Mouse (Mus musculus): ENCODE measurements around the gene Prr12. TPM values are rescaled to one million over a fixed set of nuclear protein-coding genes. Genes with fewer than 3 reads are reported as not detected.
"Not testable (repeated sequence)": the region's sequence is repeated elsewhere in the genome, so short reads cannot be mapped to it uniquely, and the experiment has no call there.

Prr12 gene
- polyA plus RNA-seq (2015; fragmentation: Nextera tagmentation; extraction: Ambion mirVana) = 14.6 and 15.3 TPM in 2 replicates

DNA sequence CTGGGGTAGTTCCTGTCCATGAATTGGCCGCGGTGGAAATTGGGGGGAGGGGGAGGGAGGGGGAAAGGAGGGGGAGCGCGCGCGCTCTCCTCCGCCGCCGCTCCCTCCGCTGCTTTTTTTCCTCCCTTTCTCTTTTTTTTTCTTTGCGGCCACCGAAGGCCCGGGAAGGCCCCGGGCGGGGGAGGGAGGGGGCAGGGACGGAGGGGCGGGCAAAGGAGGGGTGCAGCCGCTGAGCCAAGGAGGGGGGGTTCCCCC is at the start of gene Prr12:
Gene Prr12 (minus strand): TSS at position 20 of the 255 bp plus-strand sequence.
- 0% methylated on average over 8 of the region's 18 CpGs for WGBS
- peak within 1 kb of the TSS; percentile 82 for H3K4me2 ChIP-seq
- H3K9me3 ChIP-seq = no peaks in the 10 kb centered on the region
- peak within 1 kb of the TSS; percentile 88 for H3K9ac ChIP-seq
- H3K36me3 ChIP-seq = peaks cover 24% of the 10 kb centered on the region
- H3K4me1 ChIP-seq (replicated peaks) = peaks cover 26% of the 10 kb centered on the region
- H3K4me3 ChIP-seq = peak within 1 kb of the TSS; percentile 93
- H3K27me3 ChIP-seq = no peaks in the 10 kb centered on the region
- no peak for ATAC-seq (ENCODE audit: low FRiP score, low read depth)
- peak within 1 kb of the TSS; percentile 97 for H3K27ac ChIP-seq (replicated peaks)

GRCm38 (mm10) chr7:45102441-45102840 is 49.8 kb upstream of the Prr12 start:
- no peaks in the 10 kb centered on the region for H3K27me3 ChIP-seq
- no peak overlapping the region for H3K9ac ChIP-seq
- H3K4me2 ChIP-seq = peak overlapping the region; percentile 26; the same call in 1 of the 2 replicates
- H3K4me1 ChIP-seq (replicated peaks) = no peaks in the 10 kb centered on the region
- H3K36me3 ChIP-seq = no peaks in the 10 kb centered on the region
- H3K27ac ChIP-seq (replicated peaks) = no peak overlapping the region
- ATAC-seq (ENCODE audit: low FRiP score, low read depth) = no peak
- H3K9me3 ChIP-seq = no peaks in the 10 kb centered on the region
- WGBS = 84% methylated on average over 11 of the region's 11 CpGs
- H3K4me3 ChIP-seq = no peak overlapping the region

DNA sequence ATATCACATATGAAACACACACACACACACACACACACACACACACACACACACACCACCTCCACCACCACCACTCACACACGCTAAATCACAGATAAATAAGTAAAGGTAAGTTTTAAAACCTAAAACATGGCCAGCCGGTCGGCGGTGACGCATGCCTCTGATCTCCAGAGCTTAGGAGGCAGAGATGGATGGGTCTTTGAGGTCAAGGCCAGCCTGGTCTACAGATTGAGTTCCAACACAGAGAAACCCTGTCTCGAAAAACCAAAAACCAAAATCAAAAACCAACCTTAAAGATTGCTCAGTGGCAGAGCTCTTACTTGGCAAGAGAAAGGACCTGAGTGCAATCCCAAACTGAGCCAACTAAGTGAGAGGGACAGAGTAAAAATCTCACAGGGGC is 47.4 kb upstream of the Prr12 start:
- H3K36me3 ChIP-seq = no peaks in the 10 kb centered on the region
- H3K27ac ChIP-seq (replicated peaks) = no peak overlapping the region
- H3K27me3 ChIP-seq = no peaks in the 10 kb centered on the region
- no peak overlapping the region for H3K4me3 ChIP-seq
- no peak overlapping the region for H3K4me2 ChIP-seq
- no peaks in the 10 kb centered on the region for H3K9me3 ChIP-seq
- no peaks in the 10 kb centered on the region for H3K4me1 ChIP-seq (replicated peaks)
- no peak for ATAC-seq (ENCODE audit: low FRiP score, low read depth)
- WGBS = 95% methylated on average over 6 of the region's 6 CpGs
- no peak overlapping the region for H3K9ac ChIP-seq

GRCm38 (mm10) chr7:45098541-45099240 is 46.0 kb upstream of the Prr12 start:
- Histone ChIP-seq H3K27ac (replicated peaks) (no peak overlapping the region), H3K36me3 (no peaks in the 10 kb centered on the region), H3K9ac (no peak overlapping the region), H3K4me3 (no peak overlapping the region), H3K9me3 (no peaks in the 10 kb centered on the region), H3K4me1 (replicated peaks) (no peaks in the 10 kb centered on the region), H3K4me2 (no peak overlapping the region), H3K27me3 (no peaks in the 10 kb centered on the region)
- 87% methylated on average over 8 of the region's 8 CpGs for WGBS
- no peak for ATAC-seq (ENCODE audit: low FRiP score, low read depth)

DNA sequence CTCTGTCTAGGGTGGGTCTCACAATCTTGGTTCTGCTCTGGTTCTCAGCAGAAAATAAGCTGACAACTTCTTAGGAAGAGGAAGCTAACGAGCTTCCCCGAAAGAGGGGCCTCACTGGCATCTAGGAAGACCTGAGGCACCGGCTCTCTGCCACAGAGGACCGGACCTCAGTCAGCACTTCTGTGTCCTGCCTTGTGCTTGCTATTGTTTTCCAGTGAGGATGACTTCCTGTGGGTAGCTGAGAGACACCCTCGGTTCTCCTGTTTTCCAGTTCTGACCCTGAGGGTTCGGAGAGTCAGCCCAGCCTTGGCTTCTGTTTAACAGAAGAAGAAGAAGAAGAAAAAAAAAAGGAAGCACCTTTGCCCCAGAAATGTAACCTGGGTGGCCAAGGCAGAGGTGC is 44.8 kb upstream of the Prr12 start:
- H3K27ac ChIP-seq (replicated peaks) = no peak overlapping the region
- no peak for ATAC-seq (ENCODE audit: low FRiP score, low read depth)
- no peaks in the 10 kb centered on the region for H3K9me3 ChIP-seq
- no peak overlapping the region for H3K4me2 ChIP-seq
- H3K4me1 ChIP-seq (replicated peaks) = no peaks in the 10 kb centered on the region
- 85% methylated on average over 6 of the region's 6 CpGs for WGBS
- no peak overlapping the region for H3K9ac ChIP-seq
- H3K27me3 ChIP-seq = no peaks in the 10 kb centered on the region
- no peaks in the 10 kb centered on the region for H3K36me3 ChIP-seq
- H3K4me3 ChIP-seq = no peak overlapping the region

DNA sequence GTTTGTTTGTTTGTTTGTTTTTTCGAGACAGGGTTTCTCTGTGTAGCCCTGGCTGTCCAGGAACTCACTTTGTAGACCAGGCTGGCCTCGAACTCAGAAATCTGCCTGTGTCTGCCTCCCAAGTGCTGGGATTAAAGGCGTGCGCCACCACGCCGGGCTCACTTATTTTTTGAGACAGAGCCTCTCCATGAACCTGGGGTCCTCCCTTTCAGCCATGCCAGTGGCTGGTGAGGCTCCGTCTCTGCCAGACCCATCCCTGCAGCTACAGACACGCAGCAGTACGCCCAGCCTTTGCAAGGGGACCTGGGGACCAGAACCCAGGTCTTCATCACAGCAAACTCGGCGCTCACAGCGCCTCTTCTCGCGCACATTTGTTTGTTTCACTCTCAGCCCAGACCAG is 43.3 kb upstream of the Prr12 start:
- not testable (repeated sequence) for ATAC-seq (ENCODE audit: low FRiP score, low read depth); H3K9me3 ChIP-seq; H3K9ac ChIP-seq; H3K27me3 ChIP-seq; H3K4me3 ChIP-seq; H3K4me2 ChIP-seq; H3K4me1 ChIP-seq (replicated peaks); H3K27ac ChIP-seq (replicated peaks); H3K36me3 ChIP-seq
- 94% methylated on average over 14 of the region's 14 CpGs for WGBS

DNA sequence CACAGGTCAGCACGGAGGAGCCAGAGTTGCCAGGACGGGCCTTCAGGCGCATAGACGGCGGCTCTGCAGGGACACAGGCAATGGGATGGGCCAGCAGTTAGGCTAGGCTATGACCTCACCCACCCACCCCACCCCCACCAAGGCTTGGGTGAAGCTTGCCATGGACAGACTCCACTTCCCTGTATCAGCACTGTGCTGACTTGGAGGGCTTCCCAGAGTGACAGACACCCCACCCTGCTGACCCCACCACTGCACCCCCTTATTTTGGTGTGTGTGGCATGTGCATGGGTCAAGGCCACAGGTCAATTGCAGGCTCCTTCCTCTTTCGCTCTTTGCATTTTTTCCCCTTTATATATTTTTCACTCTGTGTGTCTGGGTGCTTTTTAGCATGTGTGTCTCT is 42.7 kb upstream of the Prr12 start:
- no peak overlapping the region for H3K4me2 ChIP-seq
- no peak overlapping the region for H3K27ac ChIP-seq (replicated peaks)
- H3K4me3 ChIP-seq = no peak overlapping the region
- no peak for ATAC-seq (ENCODE audit: low FRiP score, low read depth)
- H3K36me3 ChIP-seq = no peaks in the 10 kb centered on the region
- H3K4me1 ChIP-seq (replicated peaks) = peaks cover 5% of the 10 kb centered on the region; the same call in 1 of the 2 replicates
- H3K9me3 ChIP-seq = no peaks in the 10 kb centered on the region
- WGBS = 83% methylated on average over 6 of the region's 6 CpGs
- H3K9ac ChIP-seq = no peak overlapping the region
- no peaks in the 10 kb centered on the region for H3K27me3 ChIP-seq

DNA sequence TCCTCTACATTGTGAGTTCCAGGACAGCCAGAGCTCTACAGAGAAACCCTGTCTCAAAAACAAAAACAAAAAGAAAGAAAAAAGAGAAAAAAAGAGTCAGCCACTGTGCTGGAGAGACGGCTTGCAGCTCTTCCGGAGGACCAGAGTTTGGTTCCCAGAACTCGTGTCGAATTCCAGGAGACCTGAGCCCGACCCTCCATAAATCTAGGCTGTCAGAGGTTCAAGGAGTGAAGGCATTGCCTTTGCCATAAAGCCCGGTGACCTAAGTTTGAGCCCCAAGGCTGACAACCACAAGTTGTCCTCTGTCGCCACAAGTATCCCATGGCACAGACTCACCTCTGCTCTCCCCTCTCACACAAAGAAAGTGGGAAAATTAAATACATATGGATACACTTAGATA is 41.4 kb upstream of the Prr12 start:
- Histone ChIP-seq H3K36me3 (no peaks in the 10 kb centered on the region), H3K4me2 (no peak overlapping the region), H3K9me3 (no peaks in the 10 kb centered on the region), H3K9ac (no peak overlapping the region), H3K4me3 (no peak overlapping the region), H3K27ac (replicated peaks) (no peak overlapping the region), H3K4me1 (replicated peaks) (peaks cover 5% of the 10 kb centered on the region; the same call in 1 of the 2 replicates), H3K27me3 (no peaks in the 10 kb centered on the region)
- WGBS = 40% methylated on average over 7 of the region's 7 CpGs
- no peak for ATAC-seq (ENCODE audit: low FRiP score, low read depth)

GRCm38 (mm10) chr7:45093516-45093905 is 40.8 kb upstream of the Prr12 start:
- no peak overlapping the region for H3K27ac ChIP-seq (replicated peaks)
- no peak overlapping the region for H3K9ac ChIP-seq
- no peaks in the 10 kb centered on the region for H3K9me3 ChIP-seq
- no peaks in the 10 kb centered on the region for H3K36me3 ChIP-seq
- no peak for ATAC-seq (ENCODE audit: low FRiP score, low read depth)
- H3K27me3 ChIP-seq = no peaks in the 10 kb centered on the region
- no peak overlapping the region for H3K4me3 ChIP-seq
- WGBS = 41% methylated on average over 18 of the region's 18 CpGs
- no peak overlapping the region for H3K4me2 ChIP-seq
- peaks cover 5% of the 10 kb centered on the region; the same call in 1 of the 2 replicates for H3K4me1 ChIP-seq (replicated peaks)

GRCm38 (mm10) chr7:45092828-45093515 is 40.3 kb upstream of the Prr12 start:
- Histone ChIP-seq H3K27ac (replicated peaks) (no peak overlapping the region), H3K4me2 (no peak overlapping the region), H3K9me3 (no peaks in the 10 kb centered on the region), H3K27me3 (no peaks in the 10 kb centered on the region), H3K4me3 (no peak overlapping the region), H3K4me1 (replicated peaks) (peaks cover 5% of the 10 kb centered on the region; the same call in 1 of the 2 replicates), H3K36me3 (no peaks in the 10 kb centered on the region), H3K9ac (no peak overlapping the region)
- WGBS = 65% methylated on average over 12 of the region's 12 CpGs
- no peak for ATAC-seq (ENCODE audit: low FRiP score, low read depth)

DNA sequence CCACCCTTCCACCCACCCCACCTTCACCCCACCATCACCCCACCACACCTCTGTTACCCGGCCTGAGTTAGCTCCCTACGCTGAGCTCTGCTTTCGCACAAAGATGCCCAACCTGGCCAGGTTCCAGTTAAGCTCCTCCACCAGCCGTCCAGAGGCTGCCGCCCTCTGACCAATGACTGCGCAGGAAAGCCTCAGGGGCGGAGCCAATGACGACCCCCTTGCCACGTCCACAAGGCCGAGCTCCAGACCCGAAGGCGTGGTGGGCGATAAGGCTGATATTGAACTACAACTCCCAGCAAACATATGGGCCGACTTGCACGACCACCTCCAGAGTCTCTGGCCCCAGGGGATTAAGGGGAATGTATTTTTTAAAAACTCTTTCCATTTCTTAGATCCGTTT is 39.4 kb upstream of the Prr12 start, which contains the start of gene Rcn3:
Gene Rcn3 (minus strand): TSS at position 174 of the 400 bp plus-strand sequence.
- H3K4me3 ChIP-seq = peak within 1 kb of the TSS; percentile 40
- WGBS = under 1% methylated on average over 16 of the region's 16 CpGs
- peak; percentile 92 for ATAC-seq (ENCODE audit: low FRiP score, low read depth)

More for the DNA sequence above, 39.4 kb upstream of the Prr12 start, which contains the start of gene Rcn3:
- no peaks in the 10 kb centered on the region for H3K9me3 ChIP-seq
- no peaks in the 10 kb centered on the region for H3K27me3 ChIP-seq
- H3K4me1 ChIP-seq (replicated peaks) = peaks cover 5% of the 10 kb centered on the region; the same call in 1 of the 2 replicates
- H3K9ac ChIP-seq = 0 out of 2 replicates have a peak within 1 kb of the TSS, but pooled peaks have one; percentile 35
- H3K27ac ChIP-seq (replicated peaks) = peak within 1 kb of the TSS; percentile 24; the same call in 1 of the 2 replicates
- H3K36me3 ChIP-seq = no peaks in the 10 kb centered on the region
- H3K4me2 ChIP-seq = peak within 1 kb of the TSS; percentile 64

Data from hindbrain, embryonic 15.5 days (tissue).